Mouse (Mus musculus) liver, embryonic 16.5 days (tissue): ENCODE measurements at regions not wholly inside any gene's neighbourhood (a gene's known extent, or its start where the extent isn't known, plus 50 kb on each side); places are given as distances from the start of the nearest gene placed in this dataset.
"Not testable (repeated sequence)": the region's sequence is repeated elsewhere in the genome, so short reads cannot be mapped to it uniquely, and the experiment has no call there.

Experiments used
- ATAC-seq: fragments of 200-750 bp; cut with Nextera tagmentation; 2 replicates; pipeline ENCODE4 v1.8.0; 2017; ENCODE audit warnings: low read depth, mild to moderate bottlenecking, moderate number of reproducible peaks, moderate library complexity
- H3K27ac ChIP-seq: fragments of 300-500 bp; sonication (generic); 2 replicates; pipeline ENCODE4 v1.5.1; 2014; ENCODE audit warnings: mild to moderate bottlenecking, low read length
- H3K27me3 ChIP-seq: fragments of 300-500 bp; sonication (generic); 2 replicates; pipeline ENCODE4 v1.6.1; 2014; ENCODE audit warnings: low read depth, low read length, mixed read lengths; ENCODE audit not compliant: control insufficient read depth, insufficient read depth
- H3K36me3 ChIP-seq: fragments of 300-500 bp; sonication (generic); 2 replicates; pipeline ENCODE4 v1.6.1; 2014; ENCODE audit warnings: mild to moderate bottlenecking; ENCODE audit not compliant: control insufficient read depth, insufficient read depth
- H3K4me1 ChIP-seq: fragments of 300-500 bp; sonication (generic); 2 replicates; pipeline ENCODE4 v1.6.1; 2014; ENCODE audit warnings: low read depth, low read length, mixed read lengths; ENCODE audit not compliant: control insufficient read depth
- H3K4me2 ChIP-seq: fragments of 300-500 bp; sonication (generic); 2 replicates; pipeline ENCODE4 v1.6.1; 2014; ENCODE audit warnings: low read depth, low read length, mixed read lengths
- H3K4me3 ChIP-seq: fragments of 300-500 bp; sonication (generic); 2 replicates; pipeline ENCODE4 v1.5.1; 2014; ENCODE audit warnings: low read depth, mild to moderate bottlenecking, low read length
- H3K9ac ChIP-seq: fragments of 300-500 bp; sonication (generic); 2 replicates; pipeline ENCODE4 v1.6.1; 2014; ENCODE audit warnings: low read depth, low read length
- H3K9me3 ChIP-seq: fragments of 300-500 bp; sonication (generic); replicated peaks from 2 replicates; pipeline ENCODE4 v1.6.1; 2016; ENCODE audit warnings: low read length; ENCODE audit not compliant: control insufficient read depth
- WGBS: fragments of 180-500 bp; shearing (Covaris S2); extraction: QIAGEN DNeasy Blood & Tissue Kit; methylation state at CpG from one replicate; pipeline ENCODE4 v1.1.7; 2014; ENCODE audit not compliant: insufficient replicate concordance; 5-methylcytosine and 5-hydroxymethylcytosine counted together

GRCm38 (mm10) chr4:35308221-35308620 lies 82.2 kb upstream of the C9orf72 start:
- Histone ChIP-seq H3K36me3 (no peaks in the 10 kb centered on the region), H3K4me1 (no peaks in the 10 kb centered on the region), H3K4me3 (no peak overlapping the region), H3K9me3 (no peaks in the 10 kb centered on the region), H3K27me3 (no peaks in the 10 kb centered on the region), H3K4me2 (no peak overlapping the region), H3K9ac (no peak overlapping the region), H3K27ac (no peak overlapping the region)
- WGBS = 41% methylated on average over 5 of the region's 5 CpGs
- no peak for ATAC-seq

- H3K27ac ChIP-seq = no peak overlapping the region
- no peaks in the 10 kb centered on the region for H3K36me3 ChIP-seq
- H3K9ac ChIP-seq = no peak overlapping the region
- WGBS = 17% methylated on average over 1 of the region's 1 CpGs
- ATAC-seq = no peak
- H3K4me1 ChIP-seq = no peaks in the 10 kb centered on the region
- no peak overlapping the region for H3K4me3 ChIP-seq
- no peaks in the 10 kb centered on the region for H3K27me3 ChIP-seq
- H3K4me2 ChIP-seq = no peak overlapping the region
- H3K9me3 ChIP-seq = no peaks in the 10 kb centered on the region
Observed at GRCm38 (mm10) chr4:35305210-35305609, 79.2 kb upstream of the C9orf72 start.

GRCm38 (mm10) chr4:35300848-35301247 lies 74.9 kb upstream of the C9orf72 start:
- no peak for ATAC-seq
- no peak overlapping the region for H3K27ac ChIP-seq
- 41% methylated on average over 2 of the region's 2 CpGs for WGBS
- H3K36me3 ChIP-seq = no peaks in the 10 kb centered on the region
- no peak overlapping the region for H3K4me2 ChIP-seq
- H3K27me3 ChIP-seq = no peaks in the 10 kb centered on the region
- H3K4me3 ChIP-seq = no peak overlapping the region
- H3K9ac ChIP-seq = no peak overlapping the region
- no peaks in the 10 kb centered on the region for H3K4me1 ChIP-seq
- H3K9me3 ChIP-seq = no peaks in the 10 kb centered on the region

GRCm38 (mm10) chr4:35300374-35300773 lies 74.4 kb upstream of the C9orf72 start:
- not testable (repeated sequence) for ATAC-seq, H3K4me1 ChIP-seq, H3K4me2 ChIP-seq, H3K4me3 ChIP-seq, H3K27ac ChIP-seq, H3K36me3 ChIP-seq, H3K9ac ChIP-seq, H3K27me3 ChIP-seq, H3K9me3 ChIP-seq
- WGBS = 69% methylated on average over 4 of the region's 4 CpGs

- Histone ChIP-seq H3K4me2 (no peak overlapping the region), H3K4me3 (no peak overlapping the region), H3K9me3 (no peaks in the 10 kb centered on the region), H3K4me1 (no peaks in the 10 kb centered on the region), H3K27ac (no peak overlapping the region), H3K27me3 (no peaks in the 10 kb centered on the region), H3K36me3 (no peaks in the 10 kb centered on the region), H3K9ac (no peak overlapping the region)
- no peak for ATAC-seq
Observed at GRCm38 (mm10) chr4:35284611-35285010, 58.6 kb upstream of the C9orf72 start.
